Mouse (Mus musculus): ENCODE data around the gene Ss18l2. TPM values are rescaled to one million over a fixed set of nuclear protein-coding genes. Genes with fewer than 3 reads are reported as not detected.

Gene Ss18l2
- polyA plus RNA-seq, 1 experiment from 2014 or later = 168 TPM

- peak within 1 kb of the TSS; percentile 88 for H3K4me3 ChIP-seq
- H3K27me3 ChIP-seq = no peaks in the 10 kb centered on the region
- no peaks in the 10 kb centered on the region for H3K36me3 ChIP-seq
- peak within 1 kb of the TSS; percentile 80 for H3K9ac ChIP-seq
- peaks cover 33% of the 10 kb centered on the region for H3K4me1 ChIP-seq (replicated peaks)
- WGBS = 1% methylated on average over 69 of the region's 69 CpGs
- ATAC-seq (ENCODE audit: low FRiP score, low read depth) = peak; percentile 95
- H3K4me2 ChIP-seq = peak within 1 kb of the TSS; percentile 95
- peak within 1 kb of the TSS; percentile 82 for H3K27ac ChIP-seq (replicated peaks)
- no peaks in the 10 kb centered on the region for H3K9me3 ChIP-seq
Observed at GRCm38 (mm10) chr9:121704646-121705625, 5.2 kb upstream of the Ss18l2 start, which contains the start of gene Sec22c. Sec22c (minus strand) TSS chr9:121705490.

GRCm38 (mm10) chr9:121706029-121706675 is 4.0 kb upstream of the Ss18l2 start:
- ATAC-seq (ENCODE audit: low FRiP score, low read depth) = no peak
- H3K9me3 ChIP-seq = no peaks in the 10 kb centered on the region
- peak overlapping the region; percentile 95; the same call in 1 of the 2 replicates for H3K4me2 ChIP-seq
- H3K9ac ChIP-seq = no peak overlapping the region
- 80% methylated on average over 6 of the region's 6 CpGs for WGBS
- peaks cover 38% of the 10 kb centered on the region for H3K4me1 ChIP-seq (replicated peaks)
- no peaks in the 10 kb centered on the region for H3K36me3 ChIP-seq
- no peak overlapping the region for H3K27ac ChIP-seq (replicated peaks)
- H3K27me3 ChIP-seq = no peaks in the 10 kb centered on the region
- no peak overlapping the region for H3K4me3 ChIP-seq

DNA sequence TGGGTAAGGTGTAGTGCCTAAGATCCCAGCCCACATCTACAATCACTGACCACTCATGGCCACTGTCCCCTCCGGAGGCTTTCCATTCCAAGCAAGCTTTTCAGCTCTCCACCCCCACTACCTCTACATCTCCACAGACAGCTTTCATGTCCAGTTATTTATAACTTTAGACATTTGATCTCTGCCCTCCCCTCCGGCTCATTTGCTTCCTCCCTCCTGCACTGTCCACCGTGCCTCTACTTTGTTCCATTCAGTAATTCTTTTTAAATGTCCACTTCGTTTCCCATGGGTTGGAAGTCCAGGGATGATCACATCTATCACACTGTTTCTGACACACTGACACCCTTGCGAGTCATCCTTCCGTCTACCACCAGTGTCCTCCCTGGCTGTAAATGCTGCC is 2.3 kb upstream of the Ss18l2 start:
- H3K36me3 ChIP-seq = peaks cover 5% of the 10 kb centered on the region
- no peak overlapping the region for H3K9ac ChIP-seq
- no peaks in the 10 kb centered on the region for H3K9me3 ChIP-seq
- H3K4me3 ChIP-seq = no peak overlapping the region
- H3K4me1 ChIP-seq (replicated peaks) = peaks cover 49% of the 10 kb centered on the region
- H3K27me3 ChIP-seq = no peaks in the 10 kb centered on the region
- H3K27ac ChIP-seq (replicated peaks) = no peak overlapping the region
- no peak overlapping the region for H3K4me2 ChIP-seq
- WGBS = 60% methylated on average over 6 of the region's 6 CpGs
- no peak for ATAC-seq (ENCODE audit: low FRiP score, low read depth)

GRCm38 (mm10) chr9:121708506-121709486 is 1.3 kb upstream of the Ss18l2 start:
- no peak overlapping the region for H3K4me3 ChIP-seq
- no peaks in the 10 kb centered on the region for H3K27me3 ChIP-seq
- peaks cover 39% of the 10 kb centered on the region for H3K4me1 ChIP-seq (replicated peaks)
- no peak overlapping the region for H3K27ac ChIP-seq (replicated peaks)
- no peak for ATAC-seq (ENCODE audit: low FRiP score, low read depth)
- no peak overlapping the region for H3K4me2 ChIP-seq
- peaks cover 13% of the 10 kb centered on the region for H3K36me3 ChIP-seq
- WGBS = 70% methylated on average over 7 of the region's 7 CpGs
- H3K9ac ChIP-seq = no peak overlapping the region
- H3K9me3 ChIP-seq = no peaks in the 10 kb centered on the region

DNA sequence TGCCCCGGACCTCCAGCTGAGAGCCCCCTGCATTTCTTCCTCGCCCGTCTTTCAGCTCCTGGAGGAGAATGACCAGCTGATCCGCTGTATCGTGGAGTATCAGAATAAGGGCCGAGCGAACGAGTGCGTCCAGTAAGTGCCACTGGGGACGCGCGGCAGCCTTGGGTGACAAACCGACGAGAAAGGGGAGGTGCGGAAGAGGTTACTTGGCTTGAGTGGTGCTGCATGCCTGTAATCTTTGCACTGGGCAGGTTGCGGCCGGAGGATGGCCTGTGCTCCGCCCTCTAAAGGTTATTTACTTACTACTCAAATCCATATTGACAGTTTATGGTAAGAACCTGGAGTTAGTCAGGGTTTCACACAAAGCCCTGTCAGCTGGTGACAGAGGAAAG is 451 bp downstream of the Ss18l2 start:
- H3K4me2 ChIP-seq = peak overlapping the region; percentile 75
- peak; percentile 33; the same call in 1 of the 2 replicates for ATAC-seq (ENCODE audit: low FRiP score, low read depth)

DNA sequence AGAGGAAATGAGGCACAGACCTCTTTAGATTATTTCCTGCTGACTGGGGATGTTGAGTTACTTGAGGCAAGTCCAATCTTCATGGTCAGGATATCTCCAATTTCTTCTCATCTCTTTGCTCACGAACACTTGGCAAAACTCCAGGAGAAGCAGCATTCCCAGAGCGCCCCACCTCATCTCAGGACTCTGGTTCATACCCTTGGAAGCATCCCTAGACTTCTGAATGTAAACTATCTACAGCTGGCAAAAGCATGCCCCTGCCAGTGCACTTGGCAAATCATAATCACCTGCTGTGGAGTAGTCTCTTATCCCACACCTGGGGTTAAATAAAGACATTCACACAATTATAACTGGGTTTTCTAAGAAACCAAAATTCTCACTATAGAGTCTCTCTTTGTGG is 6.9 kb downstream of the Ss18l2 start:
- Histone ChIP-seq H3K27ac (replicated peaks) (no peak overlapping the region), H3K9ac (no peak overlapping the region), H3K4me2 (no peak overlapping the region), H3K36me3 (peaks cover 13% of the 10 kb centered on the region), H3K27me3 (no peaks in the 10 kb centered on the region), H3K4me1 (replicated peaks) (peaks cover 25% of the 10 kb centered on the region), H3K4me3 (no peak overlapping the region), H3K9me3 (no peaks in the 10 kb centered on the region)
- no peak for ATAC-seq (ENCODE audit: low FRiP score, low read depth)
- WGBS = 87% methylated on average over 2 of the region's 2 CpGs

More for the DNA sequence above, 451 bp downstream of the Ss18l2 start:
- peaks cover 13% of the 10 kb centered on the region for H3K36me3 ChIP-seq
- peak overlapping the region; percentile 91 for H3K9ac ChIP-seq
- no peaks in the 10 kb centered on the region for H3K9me3 ChIP-seq
- no peaks in the 10 kb centered on the region for H3K27me3 ChIP-seq
- peaks cover 26% of the 10 kb centered on the region for H3K4me1 ChIP-seq (replicated peaks)
- H3K4me3 ChIP-seq = peak overlapping the region; percentile 78
- H3K27ac ChIP-seq (replicated peaks) = peak overlapping the region; percentile 94
- 0% methylated on average over 18 of the region's 18 CpGs for WGBS

DNA sequence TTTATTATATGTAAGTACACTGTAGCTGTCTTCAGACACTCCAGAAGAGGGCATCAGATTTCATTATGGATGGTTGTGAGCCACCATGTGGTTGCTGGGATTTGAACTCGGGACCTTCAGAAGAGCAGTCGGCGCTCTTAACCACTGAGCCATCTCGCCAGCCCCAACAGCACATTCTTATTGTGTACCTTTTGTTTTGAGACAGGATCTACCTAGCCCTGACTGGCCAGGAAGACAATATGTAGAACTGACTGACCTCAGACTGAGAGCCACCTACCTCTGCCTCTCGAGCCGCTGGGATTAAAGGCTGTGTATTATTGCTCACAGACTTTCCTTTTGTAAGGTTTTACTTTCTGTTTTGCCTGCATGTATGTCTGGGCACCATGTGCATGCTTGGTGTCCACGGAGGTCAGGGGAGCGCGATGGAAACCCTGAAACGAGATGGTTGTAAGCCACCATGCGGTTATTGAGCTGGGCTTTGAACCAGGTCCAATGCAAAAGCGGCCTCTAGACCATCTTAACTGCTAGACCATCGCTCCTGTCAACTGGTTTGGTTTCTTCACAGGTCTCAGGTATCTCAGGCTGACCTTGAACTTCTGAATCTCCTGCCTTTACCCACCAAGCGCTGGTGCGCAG is 8.1 kb downstream of the Ss18l2 start:
- Histone ChIP-seq H3K27ac (replicated peaks) (peak overlapping the region; percentile 92), H3K4me3 (peak overlapping the region; percentile 65), H3K27me3 (no peaks in the 10 kb centered on the region), H3K36me3 (peaks cover 4% of the 10 kb centered on the region), H3K4me2 (peak overlapping the region; percentile 63), H3K4me1 (replicated peaks) (peaks cover 20% of the 10 kb centered on the region), H3K9me3 (no peaks in the 10 kb centered on the region), H3K9ac (peak overlapping the region; percentile 68)
- WGBS = 67% methylated on average over 15 of the region's 15 CpGs
- peak; percentile 4; the same call in 1 of the 2 replicates for ATAC-seq (ENCODE audit: low FRiP score, low read depth)

- Histone ChIP-seq H3K4me2 (peak within 1 kb of the TSS; percentile 91), H3K27ac (replicated peaks) (peak within 1 kb of the TSS; percentile 92), H3K4me1 (replicated peaks) (peaks cover 20% of the 10 kb centered on the region), H3K4me3 (peak within 1 kb of the TSS; percentile 65), H3K27me3 (no peaks in the 10 kb centered on the region), H3K36me3 (no peaks in the 10 kb centered on the region), H3K9me3 (no peaks in the 10 kb centered on the region), H3K9ac (peak within 1 kb of the TSS; percentile 80)
- under 1% methylated on average over 43 of the region's 61 CpGs for WGBS
- peak; percentile 99 for ATAC-seq (ENCODE audit: low FRiP score, low read depth)
Observed at GRCm38 (mm10) chr9:121718792-121719318, 8.7 kb downstream of the Ss18l2 start, which contains the start of gene Nktr. Nktr (plus strand) TSS chr9:121719169.

DNA sequence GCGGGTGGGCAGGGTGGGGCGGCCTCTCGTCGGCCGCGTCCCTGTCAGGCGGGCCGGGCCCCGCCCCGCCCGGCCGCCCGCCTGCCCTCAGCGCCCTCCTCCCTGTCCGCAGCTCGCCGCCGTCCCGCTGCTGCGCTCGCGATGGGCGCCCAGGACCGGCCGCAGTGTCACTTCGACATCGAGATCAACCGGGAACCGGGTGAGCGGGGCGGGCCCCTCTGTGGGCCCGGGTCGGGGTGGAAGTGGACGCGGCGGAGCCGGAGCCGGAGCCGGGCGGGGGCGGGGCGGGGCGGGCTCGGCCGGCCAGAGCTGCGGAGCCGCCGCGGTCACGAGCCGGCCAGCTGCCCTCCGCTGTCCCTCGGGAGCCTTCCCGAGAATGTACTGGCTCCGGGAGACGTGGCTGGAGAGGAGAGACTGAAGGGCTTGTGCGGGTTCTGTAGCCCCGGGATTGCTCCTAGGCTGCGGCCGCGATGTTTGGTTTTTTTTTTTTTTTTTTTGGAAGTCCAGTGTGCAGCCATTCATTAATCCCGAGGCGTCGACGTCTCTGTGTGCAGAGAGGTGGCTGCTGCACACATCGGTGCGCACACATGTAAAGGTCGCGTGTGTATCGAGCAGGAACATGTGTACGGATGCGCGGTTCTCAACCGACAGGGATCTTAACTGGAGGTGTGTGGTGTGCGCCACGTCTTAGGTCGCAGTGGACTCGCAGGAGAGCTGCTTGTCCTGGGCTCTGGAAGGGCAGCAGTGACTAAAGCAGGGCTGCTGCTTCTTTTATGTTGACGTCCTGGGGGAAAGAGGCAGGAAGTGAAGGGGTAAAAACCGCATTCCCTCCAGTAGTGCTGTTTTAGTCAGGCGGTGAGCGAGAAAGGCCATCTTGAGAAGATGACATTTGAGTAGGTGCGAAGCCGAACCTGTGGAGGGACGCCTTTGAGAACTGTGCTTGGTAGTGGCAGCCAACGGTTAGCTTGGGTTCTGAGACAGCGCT is 9.5 kb downstream of the Ss18l2 start:
- ATAC-seq (ENCODE audit: low FRiP score, low read depth) = peak; percentile 62
- H3K4me2 ChIP-seq = peak overlapping the region; percentile 91
- H3K27ac ChIP-seq (replicated peaks) = peak overlapping the region; percentile 92
- no peaks in the 10 kb centered on the region for H3K36me3 ChIP-seq
- H3K4me3 ChIP-seq = peak overlapping the region; percentile 65
- peak overlapping the region; percentile 80 for H3K9ac ChIP-seq
- no peaks in the 10 kb centered on the region for H3K9me3 ChIP-seq
- WGBS = under 1% methylated on average over 74 of the region's 87 CpGs
- H3K27me3 ChIP-seq = no peaks in the 10 kb centered on the region
- H3K4me1 ChIP-seq (replicated peaks) = peaks cover 20% of the 10 kb centered on the region

GRCm38 (mm10) chr9:121740490-121740889 is 30.4 kb downstream of the Ss18l2 start:
- WGBS = 86% methylated on average over 6 of the region's 6 CpGs
- peaks cover 48% of the 10 kb centered on the region for H3K36me3 ChIP-seq
- H3K4me3 ChIP-seq = no peak overlapping the region
- H3K4me1 ChIP-seq (replicated peaks) = no peaks in the 10 kb centered on the region
- H3K9me3 ChIP-seq = no peaks in the 10 kb centered on the region
- no peak for ATAC-seq (ENCODE audit: low FRiP score, low read depth)
- H3K27ac ChIP-seq (replicated peaks) = no peak overlapping the region
- no peak overlapping the region for H3K9ac ChIP-seq
- no peak overlapping the region for H3K4me2 ChIP-seq
- no peaks in the 10 kb centered on the region for H3K27me3 ChIP-seq

Measured in hindbrain, embryonic 15.5 days (tissue).